Mouse (Mus musculus): ENCODE data around the gene F11.

The F11 gene

DNA sequence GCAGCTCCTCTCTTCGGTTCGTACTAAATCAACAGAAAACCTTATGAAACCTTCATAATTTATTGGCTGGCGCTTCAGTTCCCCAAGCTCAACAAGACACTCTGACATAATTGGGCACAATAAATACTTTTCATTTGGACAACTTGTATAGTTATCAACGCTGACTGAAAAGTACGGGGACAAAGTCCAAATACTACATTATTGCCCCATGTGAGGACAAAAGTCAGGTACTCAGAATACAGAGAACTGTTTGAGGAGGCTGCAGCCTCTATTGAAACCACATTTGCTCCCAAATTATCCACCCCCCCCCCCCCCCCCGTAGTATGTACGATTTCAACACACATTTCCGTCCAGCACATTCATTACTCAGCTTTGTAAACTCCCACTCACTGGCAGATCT, 22.5 kb downstream of the F11 start:
- DNase-seq (ENCODE audit: low spot score), result no peak

DNA sequence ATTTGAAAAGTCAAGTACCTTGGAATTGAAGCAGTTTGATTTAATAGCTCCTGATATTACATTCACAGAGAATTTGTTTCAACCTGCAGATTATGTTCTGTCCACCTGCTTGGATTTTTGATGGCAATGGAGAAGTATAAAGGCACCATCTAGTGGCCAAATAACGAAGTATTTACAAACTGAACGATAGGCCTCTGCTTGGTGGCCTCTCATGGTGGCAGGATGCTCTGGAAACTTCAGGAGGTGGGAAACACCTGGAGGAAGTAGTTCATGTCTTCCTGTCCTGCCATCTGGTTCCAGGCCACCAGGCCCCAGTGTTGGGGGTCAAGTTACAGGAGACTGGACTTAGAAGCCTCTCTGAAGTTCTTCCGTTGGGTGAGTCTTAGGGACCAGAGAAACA, 23.5 kb downstream of the F11 start:
- peak; percentile 40 for DNase-seq (ENCODE audit: low spot score)

DNA sequence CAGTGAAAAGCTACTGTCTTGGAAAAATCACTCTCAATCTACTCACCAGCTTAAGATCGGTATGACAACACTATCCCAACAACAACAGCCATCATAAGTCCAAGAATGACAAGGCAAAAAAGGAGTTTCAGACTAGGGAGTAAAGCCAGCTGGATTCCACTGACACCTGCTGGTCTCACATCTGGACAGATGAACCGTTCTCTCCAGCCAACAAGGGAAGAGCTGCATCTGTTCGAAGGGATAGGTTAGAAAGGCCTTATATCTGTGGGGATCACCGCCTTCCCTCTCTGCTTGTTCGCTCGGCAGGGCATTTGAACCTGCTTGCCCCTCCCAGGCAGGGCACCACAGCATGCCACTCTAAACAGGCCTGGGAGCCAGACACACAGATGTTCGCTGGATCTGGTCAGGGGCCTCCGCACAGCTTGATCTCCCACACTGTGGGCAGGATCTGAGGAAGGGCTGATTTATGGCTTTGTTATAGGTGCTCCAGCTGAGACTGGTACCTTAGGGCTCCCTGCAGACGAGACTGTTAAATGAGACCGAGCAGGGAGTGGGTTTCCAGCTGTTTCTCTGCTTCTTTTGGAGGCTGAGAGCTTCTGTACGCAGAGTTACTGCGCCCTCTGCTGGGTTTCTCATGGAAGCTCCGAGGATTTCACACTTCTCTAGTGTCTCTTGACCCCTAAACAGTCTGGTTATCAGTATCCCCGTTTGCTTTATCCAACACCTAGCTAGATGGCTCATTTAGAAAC, 25.5 kb downstream of the F11 start:
- DNase-seq (ENCODE audit: low spot score), result peak; percentile 12

GRCm38 (mm10) chr8:45235228-45235627, 26.6 kb downstream of the F11 start:
- DNase-seq (ENCODE audit: low spot score), result no peak

- no peak for DNase-seq (ENCODE audit: low spot score)
Measured at GRCm38 (mm10) chr8:45233256-45233655, 28.6 kb downstream of the F11 start.

- DNase-seq (ENCODE audit: low spot score), result no peak
Measured at GRCm38 (mm10) chr8:45202476-45202875, 59.4 kb downstream of the F11 start.

DNA sequence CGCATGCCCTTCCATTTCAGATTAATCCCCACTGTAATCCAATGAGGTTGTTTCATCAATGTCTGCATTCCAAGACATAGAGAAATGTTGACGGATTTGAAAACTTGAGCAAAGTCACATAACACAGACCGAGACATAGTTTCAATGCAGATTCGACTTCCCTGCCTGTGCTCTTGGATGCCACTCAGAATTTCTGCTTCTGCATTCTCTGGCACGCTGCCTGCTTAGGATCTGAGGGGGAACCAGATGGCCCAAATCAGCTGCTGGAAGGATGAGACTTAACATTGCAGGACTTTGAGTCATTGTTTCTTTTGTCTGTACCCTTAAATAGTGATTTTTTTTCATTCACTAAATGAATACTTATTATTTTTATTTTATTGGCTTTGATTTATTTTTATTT, 60.2 kb downstream of the F11 start:
- peak; percentile 5 for DNase-seq (ENCODE audit: low spot score)

- no peak for DNase-seq (ENCODE audit: low spot score)
Measured at GRCm38 (mm10) chr8:45197294-45197693, 64.5 kb downstream of the F11 start.

- DNase-seq (ENCODE audit: low spot score), result no peak
Measured at GRCm38 (mm10) chr8:45195954-45196526, 65.8 kb downstream of the F11 start.
